Mouse (Mus musculus): Measurements from ENCODE around the gene Leo1. TPM values are rescaled to one million over a fixed set of nuclear protein-coding genes. Genes with fewer than 3 reads are reported as not detected.

Leo1 gene
- total and polyA plus RNA-seq, 2 experiments from 2014 or later, result 37.3 to 39.8 TPM

DNA sequence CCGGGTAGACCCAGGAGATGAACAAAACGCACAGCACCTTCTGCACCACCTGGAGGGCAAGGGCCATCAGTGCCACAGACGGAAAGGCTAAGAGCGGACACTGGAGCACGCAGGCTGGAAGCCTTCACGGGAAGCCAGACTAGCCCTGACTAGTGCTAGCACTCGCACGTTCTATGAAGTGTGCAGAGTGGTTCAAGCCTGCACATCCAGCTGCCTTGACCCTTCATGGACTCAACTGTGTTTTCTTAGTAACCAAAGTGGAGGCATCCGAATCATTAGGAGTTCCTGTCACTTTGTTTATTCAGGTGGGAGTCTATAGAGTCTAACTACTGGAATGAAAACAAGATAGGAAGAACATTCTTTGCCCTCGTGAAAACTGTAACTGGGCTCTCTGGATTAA, 54.6 kb downstream of the Leo1 start:
- ATAC-seq, result no peak; the same call in 1 of the 2 replicates
- Histone ChIP-seq H3K27me3 (ENCODE audit: insufficient read depth, low read length) (no peaks in the 10 kb centered on the region), H3K4me1 (ENCODE audit: insufficient read depth) (no peaks in the 10 kb centered on the region), H3K9ac (no peak overlapping the region), H3K36me3 (ENCODE audit: insufficient read depth) (peaks cover 13% of the 10 kb centered on the region), H3K9me3 (ENCODE audit: low read length) (no peaks in the 10 kb centered on the region), H3K4me2 (ENCODE audit: low read depth) (no peak overlapping the region), H3K4me3 (ENCODE audit: low read depth, low read length) (no peak overlapping the region), H3K27ac (ENCODE audit: low read depth, low read length) (no peak overlapping the region)
- DNase-seq, result no peak
- no peak for TF ChIP-seq CTCF (IDR thresholded peaks at IDR 0.05; ENCODE audit: low read depth)
- WGBS, result 90% methylated on average over 10 of the region's 10 CpGs

DNA sequence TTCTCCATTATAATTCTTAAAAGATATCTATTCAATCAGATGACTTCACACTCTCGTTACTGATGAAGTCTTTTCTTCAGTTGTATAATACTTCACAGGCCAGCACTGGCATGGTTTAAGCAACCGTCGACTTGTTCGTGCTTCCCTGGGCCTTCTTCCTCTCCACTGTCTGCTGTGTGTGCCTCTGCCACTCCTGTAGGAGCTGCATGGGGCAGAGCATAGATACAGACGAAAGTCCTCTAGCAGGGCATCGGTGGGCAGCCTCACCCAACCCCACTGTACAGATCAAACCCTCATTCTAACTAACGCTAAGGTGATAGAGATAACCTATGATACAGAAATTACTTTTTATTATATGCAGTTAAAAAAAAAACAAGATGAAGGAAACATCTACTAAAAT, 57.2 kb downstream of the Leo1 start:
- no peak overlapping the region for H3K4me3 ChIP-seq (ENCODE audit: low read depth, low read length)
- 93% methylated on average over 7 of the region's 7 CpGs for WGBS
- no peaks in the 10 kb centered on the region for H3K9me3 ChIP-seq (ENCODE audit: low read length)
- H3K9ac ChIP-seq, result no peak overlapping the region
- no peak for ATAC-seq
- TF ChIP-seq CTCF (IDR thresholded peaks at IDR 0.05; ENCODE audit: low read depth), result no peak
- no peak overlapping the region for H3K27ac ChIP-seq (ENCODE audit: low read depth, low read length)
- no peak for DNase-seq
- H3K36me3 ChIP-seq (ENCODE audit: insufficient read depth), result peaks cover 30% of the 10 kb centered on the region
- no peaks in the 10 kb centered on the region for H3K27me3 ChIP-seq (ENCODE audit: insufficient read depth, low read length)
- H3K4me2 ChIP-seq (ENCODE audit: low read depth), result no peak overlapping the region
- no peaks in the 10 kb centered on the region for H3K4me1 ChIP-seq (ENCODE audit: insufficient read depth)

DNA sequence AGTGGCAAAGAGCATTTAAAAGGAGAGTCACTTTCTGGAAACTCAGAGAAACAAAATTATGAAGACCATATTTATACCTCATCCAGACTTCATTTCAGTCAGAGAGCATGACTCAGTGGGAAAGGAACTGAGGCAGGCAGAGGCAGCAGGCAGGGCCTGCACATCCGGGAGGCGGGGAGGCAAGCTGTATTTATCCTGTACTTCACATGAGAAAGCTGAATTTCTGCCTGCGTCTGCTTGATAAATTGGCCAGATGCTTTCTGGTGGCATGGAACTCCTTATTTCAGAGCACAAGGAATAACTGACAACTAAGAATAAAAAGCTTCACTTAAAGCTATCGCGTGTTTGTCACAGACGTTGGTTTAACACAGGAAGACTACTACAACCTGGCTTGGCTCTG, 63.0 kb downstream of the Leo1 start:
- Histone ChIP-seq H3K27me3 (ENCODE audit: insufficient read depth, low read length) (no peaks in the 10 kb centered on the region), H3K4me2 (ENCODE audit: low read depth) (no peak overlapping the region), H3K27ac (ENCODE audit: low read depth, low read length) (no peak overlapping the region), H3K4me3 (ENCODE audit: low read depth, low read length) (no peak overlapping the region), H3K9me3 (ENCODE audit: low read length) (no peaks in the 10 kb centered on the region), H3K9ac (no peak overlapping the region), H3K4me1 (ENCODE audit: insufficient read depth) (no peaks in the 10 kb centered on the region), H3K36me3 (ENCODE audit: insufficient read depth) (peaks cover 59% of the 10 kb centered on the region)
- 88% methylated on average over 6 of the region's 6 CpGs for WGBS
- no peak for TF ChIP-seq CTCF (IDR thresholded peaks at IDR 0.05; ENCODE audit: low read depth)
- no peak for DNase-seq
- no peak for ATAC-seq

DNA sequence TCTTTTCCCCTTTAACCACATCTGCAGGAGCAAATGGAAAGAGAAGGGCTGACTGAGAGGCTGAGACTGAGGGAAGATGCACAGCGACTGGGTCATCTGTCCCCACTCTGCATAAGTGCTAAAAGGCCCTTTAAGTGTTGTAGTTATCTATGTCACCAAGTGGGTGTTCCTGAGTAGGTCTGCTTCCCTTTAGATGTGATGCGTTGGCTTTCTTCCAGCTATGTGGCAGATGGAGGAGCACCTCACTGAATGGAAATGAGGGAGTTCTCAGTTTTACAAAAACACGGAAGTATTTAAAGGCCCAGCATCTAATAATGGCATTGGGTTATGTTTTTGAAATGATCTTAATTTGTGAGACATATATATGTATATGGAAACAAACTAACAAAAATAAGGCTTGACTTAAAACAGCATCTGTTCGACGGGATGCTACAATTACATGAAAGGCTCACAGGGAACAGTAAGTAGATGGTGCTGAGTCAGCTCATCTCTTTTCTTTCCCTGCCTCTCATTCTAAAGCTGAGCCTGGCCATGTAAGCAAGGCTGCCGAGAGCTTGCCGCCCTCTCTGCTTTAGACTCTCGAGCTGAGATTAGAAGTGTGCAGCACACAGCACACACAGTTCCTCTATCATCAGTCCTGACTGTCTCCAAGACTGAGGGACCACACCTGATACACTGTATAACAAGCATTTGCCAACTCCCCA, 70.1 kb downstream of the Leo1 start:
- 38% methylated on average over 8 of the region's 8 CpGs for WGBS
- peak; percentile 52 for DNase-seq

DNA sequence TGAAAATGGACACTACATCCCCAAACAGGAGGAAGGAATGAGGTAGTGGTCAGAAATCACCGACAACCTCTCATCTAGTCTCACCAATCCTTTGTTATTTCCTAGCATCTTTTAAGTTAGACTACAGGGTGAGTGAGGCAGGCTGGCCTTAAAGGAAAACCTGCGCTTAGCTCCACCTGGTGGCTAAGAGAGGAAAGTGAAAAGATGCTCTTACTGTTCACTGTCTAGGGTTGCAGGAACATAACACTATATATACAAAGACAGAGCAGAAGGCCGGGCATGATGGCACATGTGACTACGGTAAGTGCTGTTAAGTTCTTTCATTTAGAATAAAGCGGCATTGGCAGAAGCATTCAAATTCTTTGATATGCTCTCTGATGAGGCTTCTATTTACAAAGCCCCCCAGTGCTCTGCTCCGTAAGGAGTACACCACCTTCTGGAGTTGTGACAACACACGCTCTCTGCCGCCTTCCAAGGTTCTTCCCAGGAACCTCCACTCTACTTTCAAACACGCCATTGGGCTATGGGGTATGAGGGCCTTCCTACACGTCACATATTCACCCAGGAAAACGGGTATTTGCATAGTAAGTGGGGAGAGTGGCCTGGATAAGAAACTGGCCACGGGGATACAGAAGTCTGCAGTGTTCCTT, 74.3 kb downstream of the Leo1 start:
- peak; percentile 80 for DNase-seq
- no peak overlapping the region for H3K27ac ChIP-seq (ENCODE audit: low read depth, low read length)
- peak; percentile 90 for ATAC-seq
- peak; percentile 87 for TF ChIP-seq CTCF (IDR thresholded peaks at IDR 0.05; ENCODE audit: low read depth)
- H3K4me2 ChIP-seq (ENCODE audit: low read depth), result no peak overlapping the region
- H3K4me1 ChIP-seq (ENCODE audit: insufficient read depth), result no peaks in the 10 kb centered on the region
- 57% methylated on average over 12 of the region's 12 CpGs for WGBS
- H3K27me3 ChIP-seq (ENCODE audit: insufficient read depth, low read length), result no peaks in the 10 kb centered on the region
- peaks cover 9% of the 10 kb centered on the region for H3K36me3 ChIP-seq (ENCODE audit: insufficient read depth)
- no peak overlapping the region for H3K4me3 ChIP-seq (ENCODE audit: low read depth, low read length)
- no peak overlapping the region for H3K9ac ChIP-seq
- H3K9me3 ChIP-seq (ENCODE audit: low read length), result no peaks in the 10 kb centered on the region

More for the DNA sequence above, 70.1 kb downstream of the Leo1 start:
- Histone ChIP-seq H3K36me3 (ENCODE audit: insufficient read depth) (peaks cover 43% of the 10 kb centered on the region), H3K27ac (ENCODE audit: low read depth, low read length) (peak overlapping the region; percentile 16; the same call in 1 of the 2 replicates), H3K27me3 (ENCODE audit: insufficient read depth, low read length) (no peaks in the 10 kb centered on the region), H3K4me2 (ENCODE audit: low read depth) (no peak overlapping the region), H3K4me1 (ENCODE audit: insufficient read depth) (no peaks in the 10 kb centered on the region), H3K9me3 (ENCODE audit: low read length) (no peaks in the 10 kb centered on the region), H3K9ac (no peak overlapping the region), H3K4me3 (ENCODE audit: low read depth, low read length) (no peak overlapping the region)
- peak; percentile 30; the same call in 1 of the 2 replicates for ATAC-seq
- no peak for TF ChIP-seq CTCF (IDR thresholded peaks at IDR 0.05; ENCODE audit: low read depth)

Other genes with a start within 250 kb of the Leo1 start
- gene Myo5c, start 209.5 kb upstream of the Leo1 start, total RNA-seq (2014; rRNA removed), result 0.10 and 0.31 TPM in 2 replicates
- gene Myo5c, start 209.5 kb upstream of the Leo1 start, polyA plus RNA-seq (2015; fragmentation: Nextera tagmentation; extraction: Ambion mirVana), result 0.16 and 0.20 TPM in 2 replicates
- 73.2 TPM in 2 replicates for gene Gnb5, start 135.2 kb upstream of the Leo1 start, total RNA-seq (2014; rRNA removed)
- gene Gnb5, start 135.2 kb upstream of the Leo1 start, polyA plus RNA-seq (2015; fragmentation: Nextera tagmentation; extraction: Ambion mirVana), result 80.0 and 91.4 TPM in 2 replicates
- gene Bcl2l10, start 93.8 kb upstream of the Leo1 start, total RNA-seq (2014; rRNA removed), result not detected in 2 replicates
- gene Bcl2l10, start 93.8 kb upstream of the Leo1 start, polyA plus RNA-seq (2015; fragmentation: Nextera tagmentation; extraction: Ambion mirVana), result not detected in 2 replicates
- gene Mapk6, start 31.5 kb upstream of the Leo1 start, total RNA-seq (2014; rRNA removed), result 121 and 157 TPM in 2 replicates
- gene Mapk6, start 31.5 kb upstream of the Leo1 start, polyA plus RNA-seq (2015; fragmentation: Nextera tagmentation; extraction: Ambion mirVana), result 69.5 and 94.2 TPM in 2 replicates
- 50.3 and 55.1 TPM in 2 replicates for gene Tmod3, start 118.1 kb downstream of the Leo1 start, total RNA-seq (2014; rRNA removed)
- gene Tmod3, start 118.1 kb downstream of the Leo1 start, polyA plus RNA-seq (2015; fragmentation: Nextera tagmentation; extraction: Ambion mirVana), result 74.0 and 78.6 TPM in 2 replicates
- gene Tmod2, start 169.8 kb downstream of the Leo1 start, total RNA-seq (2014; rRNA removed), result 164 and 185 TPM in 2 replicates
- gene Tmod2, start 169.8 kb downstream of the Leo1 start, polyA plus RNA-seq (2015; fragmentation: Nextera tagmentation; extraction: Ambion mirVana), result 224 and 406 TPM in 2 replicates
- gene Lysmd2, start 184.2 kb downstream of the Leo1 start, total RNA-seq (2014; rRNA removed), result 36.2 and 44.7 TPM in 2 replicates
- 39.5 and 40.8 TPM in 2 replicates for gene Lysmd2, start 184.2 kb downstream of the Leo1 start, polyA plus RNA-seq (2015; fragmentation: Nextera tagmentation; extraction: Ambion mirVana)
- gene Scg3, start 242.5 kb downstream of the Leo1 start, total RNA-seq (2014; rRNA removed), result 145 and 172 TPM in 2 replicates
- gene Scg3, start 242.5 kb downstream of the Leo1 start, polyA plus RNA-seq (2015; fragmentation: Nextera tagmentation; extraction: Ambion mirVana), result 116 and 137 TPM in 2 replicates